Mouse (Mus musculus) heart, postnatal 25 days (tissue): ENCODE results near the gene Itga2. TPM values are rescaled to one million over a fixed set of nuclear protein-coding genes. Genes with fewer than 3 reads are reported as not detected.

Experiments
- DNase-seq: peaks from one replicate; pipeline ENCODE4 v3.0.0; 2022; ENCODE audit warnings: low spot score
- intact Hi-C: fragments of 180-260 bp; cut with DNase I; formaldehyde crosslinking; loops from one replicate; pipeline ENCODE4 v1.15.1; 2025
- total RNA-seq, 2 experiments: library from RNA; stranded (reverse); gene quantifications; 2 replicates each; pipeline ENCODE4 v1.2.3; 2021

The Itga2 gene
- total RNA-seq, 2 experiments from 2014 or later: 0.78 to 0.81 TPM

- no peak for DNase-seq
- intact Hi-C loops: no loop called here
Observed at GRCm38 (mm10) chr13:114887695-114888094, 44.2 kb downstream of the Itga2 start.

- DNase-seq: no peak
- intact Hi-C loops: no loop called here
Observed at GRCm38 (mm10) chr13:114887293-114887692, 44.6 kb downstream of the Itga2 start.

- intact Hi-C loops: no loop called here
- DNase-seq: no peak
Observed at GRCm38 (mm10) chr13:114885171-114885570, 46.7 kb downstream of the Itga2 start.

- intact Hi-C loops: no loop called here
- DNase-seq: no peak
Observed at GRCm38 (mm10) chr13:114878667-114879066, 53.2 kb downstream of the Itga2 start.

- no peak for DNase-seq
- intact Hi-C loops: no loop called here
Observed at GRCm38 (mm10) chr13:114876005-114876520, 55.8 kb downstream of the Itga2 start.

GRCm38 (mm10) chr13:114874738-114875137 lies 57.2 kb downstream of the Itga2 start:
- DNase-seq: no peak
- intact Hi-C loops: no loop called here

GRCm38 (mm10) chr13:114857525-114857924 lies 74.4 kb downstream of the Itga2 start:
- DNase-seq: no peak
- intact Hi-C loops: no loop called here

- DNase-seq: no peak
- intact Hi-C loops: no loop called here
Observed at GRCm38 (mm10) chr13:114856269-114856627, 75.7 kb downstream of the Itga2 start.

- DNase-seq: peak; percentile 26
- intact Hi-C loops: no loop called here
Observed at GRCm38 (mm10) chr13:114855573-114856268, 76.2 kb downstream of the Itga2 start.

- intact Hi-C loops: no loop called here
- no peak for DNase-seq
Observed at GRCm38 (mm10) chr13:114854428-114854827, 77.5 kb downstream of the Itga2 start.

GRCm38 (mm10) chr13:114854023-114854422 lies 77.9 kb downstream of the Itga2 start:
- DNase-seq: no peak
- intact Hi-C loops: no loop called here

GRCm38 (mm10) chr13:114853152-114853551 lies 78.7 kb downstream of the Itga2 start:
- no peak for DNase-seq
- intact Hi-C loops: no loop called here

- intact Hi-C loops: no loop called here
- no peak for DNase-seq
Observed at GRCm38 (mm10) chr13:114852264-114853111, 79.4 kb downstream of the Itga2 start.

GRCm38 (mm10) chr13:114848945-114849344 lies 83.0 kb downstream of the Itga2 start:
- DNase-seq: no peak
- intact Hi-C loops: no loop called here

- intact Hi-C loops: no loop called here
- DNase-seq: no peak
Observed at GRCm38 (mm10) chr13:114845804-114846203, 86.1 kb downstream of the Itga2 start.

GRCm38 (mm10) chr13:114843318-114843717 lies 88.6 kb downstream of the Itga2 start:
- intact Hi-C loops: no loop called here
- no peak for DNase-seq

- no peak for DNase-seq
- intact Hi-C loops: no loop called here
Observed at GRCm38 (mm10) chr13:114840545-114840944, 91.4 kb downstream of the Itga2 start.

GRCm38 (mm10) chr13:114839098-114839497 lies 92.8 kb downstream of the Itga2 start:
- no peak for DNase-seq
- intact Hi-C loops: loop anchor here (5.0 to 10.0 kb wide), 2 partner anchors 58 to 396 kb away; no protein-coding TSS in a partner anchor

- intact Hi-C loops: loop anchor here (5.0 to 10.0 kb wide), 2 partner anchors 59 to 396 kb away; no protein-coding TSS in a partner anchor
- peak; percentile 17 for DNase-seq
Observed at GRCm38 (mm10) chr13:114838535-114838990, 93.3 kb downstream of the Itga2 start.

- intact Hi-C loops: loop anchor here (5.0 to 10.0 kb wide), 2 partner anchors 60 to 398 kb away; no protein-coding TSS in a partner anchor
- no peak for DNase-seq
Observed at GRCm38 (mm10) chr13:114837061-114837460, 94.8 kb downstream of the Itga2 start.

GRCm38 (mm10) chr13:114834580-114834979 lies 97.3 kb downstream of the Itga2 start:
- intact Hi-C loops: loop anchor here (10.0 kb wide), 1 partner anchor 400 kb away; no protein-coding TSS in a partner anchor
- no peak for DNase-seq
